Mouse (Mus musculus) activated CD4-positive, CD25-positive, alpha-beta regulatory T cell, adult 4 months (primary cell): Measurements from ENCODE around the gene Slco2b1. TPM values are rescaled to one million over a fixed set of nuclear protein-coding genes. Genes with fewer than 3 reads are reported as not detected.

ENCODE experiments used
- ATAC-seq: one replicate; pipeline ENCODE4 v1.8.0; 2017
- polyA plus RNA-seq, 2 experiments: library from polyadenylated mRNA; unstranded; fragments of 100-300 nt; shearing (Covaris generic); gene quantifications; one replicate each; pipeline ENCODE4 v1.2.1; 2017

Gene Slco2b1
- polyA plus RNA-seq, 2 experiments from 2014 or later: not detected

GRCm38 (mm10) chr7:99692396-99692795 lies 18.7 kb downstream of the Slco2b1 start:
- ATAC-seq: no peak

- ATAC-seq: no peak
Measured at GRCm38 (mm10) chr7:99690819-99691218, 20.3 kb downstream of the Slco2b1 start.

- no peak for ATAC-seq
Measured at GRCm38 (mm10) chr7:99684086-99684485, 27.1 kb downstream of the Slco2b1 start.

- ATAC-seq: no peak
Measured at GRCm38 (mm10) chr7:99680771-99681170, 30.4 kb downstream of the Slco2b1 start.

GRCm38 (mm10) chr7:99674890-99675289 lies 36.2 kb downstream of the Slco2b1 start:
- ATAC-seq: no peak

GRCm38 (mm10) chr7:99674209-99674608 lies 36.9 kb downstream of the Slco2b1 start:
- ATAC-seq: no peak

GRCm38 (mm10) chr7:99673188-99673587 lies 38.0 kb downstream of the Slco2b1 start:
- ATAC-seq: no peak

GRCm38 (mm10) chr7:99671544-99672435 lies 39.4 kb downstream of the Slco2b1 start:
- ATAC-seq: no peak

GRCm38 (mm10) chr7:99670915-99671314 lies 40.2 kb downstream of the Slco2b1 start:
- ATAC-seq: no peak

GRCm38 (mm10) chr7:99668802-99669201 lies 42.3 kb downstream of the Slco2b1 start:
- no peak for ATAC-seq

GRCm38 (mm10) chr7:99667096-99667495 lies 44.0 kb downstream of the Slco2b1 start:
- ATAC-seq: no peak

- ATAC-seq: no peak
Measured at GRCm38 (mm10) chr7:99665731-99666452, 45.2 kb downstream of the Slco2b1 start.

GRCm38 (mm10) chr7:99664571-99665485 lies 46.3 kb downstream of the Slco2b1 start:
- no peak for ATAC-seq

- ATAC-seq: no peak
Measured at GRCm38 (mm10) chr7:99663507-99664220, 47.5 kb downstream of the Slco2b1 start.

- no peak for ATAC-seq
Measured at GRCm38 (mm10) chr7:99662311-99662710, 48.8 kb downstream of the Slco2b1 start.

GRCm38 (mm10) chr7:99661571-99662230 lies 49.4 kb downstream of the Slco2b1 start:
- ATAC-seq: no peak

GRCm38 (mm10) chr7:99661071-99661470 lies 50.1 kb downstream of the Slco2b1 start:
- no peak for ATAC-seq

- no peak for ATAC-seq
Measured at GRCm38 (mm10) chr7:99659379-99660029, 51.6 kb downstream of the Slco2b1 start.

- no peak for ATAC-seq
Measured at GRCm38 (mm10) chr7:99654244-99654643, 56.9 kb downstream of the Slco2b1 start.

GRCm38 (mm10) chr7:99649585-99649984 lies 61.6 kb downstream of the Slco2b1 start:
- no peak for ATAC-seq

- no peak for ATAC-seq
Measured at GRCm38 (mm10) chr7:99648623-99649022, 62.5 kb downstream of the Slco2b1 start.
